Mouse (Mus musculus): Measurements from ENCODE around the gene Hrh3.

Gene Hrh3

GRCm38 (mm10) chr2:180107081-180107480 is 2.8 kb upstream of the Hrh3 start:
- no peak for DNase-seq (ENCODE audit: inconsistent age in 2 of 2, low spot score in 1 of 2)

GRCm38 (mm10) chr2:180105441-180106190 is 1.3 kb upstream of the Hrh3 start:
- no peak for DNase-seq (ENCODE audit: inconsistent age in 2 of 2, low spot score in 1 of 2)

- DNase-seq (ENCODE audit: inconsistent age in 2 of 2, low spot score in 1 of 2), result peak in 1 of 2 experiments; percentile 25
Measured at GRCm38 (mm10) chr2:180104659-180105377, 530 bp upstream of the Hrh3 start.

- no peak for DNase-seq (ENCODE audit: inconsistent age in 2 of 2, low spot score in 1 of 2)
Measured at GRCm38 (mm10) chr2:180103151-180103977, 924 bp downstream of the Hrh3 start.

- no peak for DNase-seq (ENCODE audit: inconsistent age in 2 of 2, low spot score in 1 of 2)
Measured at GRCm38 (mm10) chr2:180099529-180099928, 4.8 kb downstream of the Hrh3 start.

GRCm38 (mm10) chr2:180098167-180098566 is 6.1 kb downstream of the Hrh3 start:
- DNase-seq (ENCODE audit: inconsistent age in 2 of 2, low spot score in 1 of 2), result no peak

GRCm38 (mm10) chr2:180097585-180097984 is 6.7 kb downstream of the Hrh3 start:
- DNase-seq (ENCODE audit: inconsistent age in 2 of 2, low spot score in 1 of 2), result no peak

GRCm38 (mm10) chr2:180095711-180096110 is 8.6 kb downstream of the Hrh3 start:
- no peak for DNase-seq (ENCODE audit: inconsistent age in 2 of 2, low spot score in 1 of 2)

- peak in 1 of 2 experiments; percentile 1 for DNase-seq (ENCODE audit: inconsistent age in 2 of 2, low spot score in 1 of 2)
Measured at GRCm38 (mm10) chr2:180090285-180090684, 14.0 kb downstream of the Hrh3 start.

GRCm38 (mm10) chr2:180087472-180087871 is 16.8 kb downstream of the Hrh3 start:
- DNase-seq (ENCODE audit: inconsistent age in 2 of 2, low spot score in 1 of 2), result no peak

- peak in 1 of 2 experiments; percentile 4 for DNase-seq (ENCODE audit: inconsistent age in 2 of 2, low spot score in 1 of 2)
Measured at GRCm38 (mm10) chr2:180086637-180087027, 17.7 kb downstream of the Hrh3 start.

- DNase-seq (ENCODE audit: inconsistent age in 2 of 2, low spot score in 1 of 2), result peak in 1 of 2 experiments; percentile 4
Measured at GRCm38 (mm10) chr2:180085926-180086636, 18.2 kb downstream of the Hrh3 start.

GRCm38 (mm10) chr2:180084565-180084964 is 19.7 kb downstream of the Hrh3 start:
- peak in 1 of 2 experiments; percentile 2 for DNase-seq (ENCODE audit: inconsistent age in 2 of 2, low spot score in 1 of 2)

GRCm38 (mm10) chr2:180083063-180083462 is 21.2 kb downstream of the Hrh3 start:
- peak in 1 of 2 experiments; percentile 0 for DNase-seq (ENCODE audit: inconsistent age in 2 of 2, low spot score in 1 of 2)

GRCm38 (mm10) chr2:180080680-180081079 is 23.6 kb downstream of the Hrh3 start:
- no peak for DNase-seq (ENCODE audit: inconsistent age in 2 of 2, low spot score in 1 of 2)

GRCm38 (mm10) chr2:180077622-180078021 is 26.7 kb downstream of the Hrh3 start:
- no peak for DNase-seq (ENCODE audit: inconsistent age in 2 of 2, low spot score in 1 of 2)

GRCm38 (mm10) chr2:180072886-180073285 is 31.4 kb downstream of the Hrh3 start:
- DNase-seq (ENCODE audit: inconsistent age in 2 of 2, low spot score in 1 of 2), result no peak

GRCm38 (mm10) chr2:180071671-180072070 is 32.6 kb downstream of the Hrh3 start:
- DNase-seq (ENCODE audit: inconsistent age in 2 of 2, low spot score in 1 of 2), result no peak

GRCm38 (mm10) chr2:180070481-180071453 is 33.5 kb downstream of the Hrh3 start, which contains the start of gene Mtg2:
Gene Mtg2 (plus strand): TSS chr2:180070588.
- peak; percentile 96 to 99 for DNase-seq (ENCODE audit: inconsistent age in 2 of 2, low spot score in 1 of 2)
